Mouse (Mus musculus) embryonic facial prominence, embryonic 13.5 days (tissue): Measurements from ENCODE around the gene Srcap. TPM values are rescaled to one million over a fixed set of nuclear protein-coding genes. Genes with fewer than 3 reads are reported as not detected.
A peak's percentile ranks its signal among the peaks of the same experiment; 100 is the strongest.
"Not testable (repeated sequence)": the region's sequence is repeated elsewhere in the genome, so short reads cannot be mapped to it uniquely, and the experiment has no call there.

ENCODE experiments used
- ATAC-seq: fragments of 200-750 bp; cut with Nextera tagmentation; 2 replicates; pipeline ENCODE4 v1.8.0; 2017; ENCODE audit warnings: low read depth; ENCODE audit not compliant: insufficient number of reproducible peaks, insufficient read depth, low FRiP score, low TSS enrichment
- H3K27ac ChIP-seq: fragments of 300-500 bp; sonication (generic); 2 replicates; pipeline ENCODE4 v1.5.1; 2015; ENCODE audit warnings: moderate library complexity, mild to moderate bottlenecking, inconsistent platforms
- H3K27me3 ChIP-seq: fragments of 300-500 bp; sonication (generic); 2 replicates; pipeline ENCODE4 v1.6.1; 2015; ENCODE audit warnings: mild to moderate bottlenecking, inconsistent platforms
- H3K36me3 ChIP-seq: fragments of 300-500 bp; sonication (generic); 2 replicates; pipeline ENCODE4 v1.6.1; 2015; ENCODE audit warnings: mild to moderate bottlenecking, inconsistent platforms
- H3K4me1 ChIP-seq: fragments of 300-500 bp; sonication (generic); 2 replicates; pipeline ENCODE4 v1.6.1; 2015; ENCODE audit warnings: inconsistent platforms
- H3K4me2 ChIP-seq: fragments of 300-500 bp; sonication (generic); 2 replicates; pipeline ENCODE4 v1.6.1; 2015; ENCODE audit warnings: moderate library complexity, mild to moderate bottlenecking, inconsistent platforms
- H3K4me3 ChIP-seq: fragments of 300-500 bp; sonication (generic); 2 replicates; pipeline ENCODE4 v1.5.1; 2015; ENCODE audit warnings: mild to moderate bottlenecking, inconsistent platforms
- H3K9ac ChIP-seq: fragments of 300-500 bp; sonication (generic); 2 replicates; pipeline ENCODE4 v1.6.1; 2015; ENCODE audit warnings: mild to moderate bottlenecking, inconsistent platforms
- H3K9me3 ChIP-seq: fragments of 300-500 bp; sonication (generic); 2 replicates; pipeline ENCODE4 v1.6.1; 2016; ENCODE audit warnings: inconsistent platforms
- WGBS: fragments of 180-500 bp; shearing (Covaris S2); methylation state at CpG from one replicate; pipeline ENCODE4 v1.1.7; 2015; ENCODE audit warnings: mixed read lengths; 5-methylcytosine and 5-hydroxymethylcytosine counted together
- polyA plus RNA-seq: library from polyadenylated mRNA; unstranded; fragments of >200 nt; fragmentation: Nextera tagmentation; extraction: Ambion mirVana; gene quantifications from 2 replicates; pipeline ENCODE4 v1.2.1, GENCODE M21; 2015

Srcap gene
- polyA plus RNA-seq, 1 experiment from 2014 or later: 55.6 TPM

DNA sequence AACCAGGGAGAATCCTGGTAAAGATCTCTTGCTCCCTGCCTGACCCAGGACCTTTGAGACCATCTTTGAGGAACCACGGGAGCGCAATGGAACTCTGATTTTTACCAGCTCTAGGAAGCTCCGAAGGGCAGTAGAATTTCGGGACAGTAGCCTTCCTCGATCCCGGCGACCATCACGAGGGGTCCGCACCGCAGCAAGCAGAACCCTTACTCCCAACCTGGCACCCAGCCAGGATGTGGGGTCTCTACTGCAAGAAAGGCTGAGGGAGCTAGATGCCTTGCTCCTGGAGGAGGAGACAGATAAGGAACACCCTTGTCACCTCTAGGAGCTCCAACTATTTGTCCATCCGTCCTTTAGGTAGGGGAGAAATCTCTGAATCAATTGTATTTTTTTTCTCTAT lies 35.4 kb upstream of the Srcap start:
- peaks cover 44% of the 10 kb centered on the region for H3K36me3 ChIP-seq
- no peak for ATAC-seq
- H3K4me2 ChIP-seq: no peak overlapping the region
- peaks cover 34% of the 10 kb centered on the region for H3K4me1 ChIP-seq
- no peak overlapping the region for H3K27ac ChIP-seq
- H3K9ac ChIP-seq: no peak overlapping the region
- H3K4me3 ChIP-seq: no peak overlapping the region
- no peaks in the 10 kb centered on the region for H3K9me3 ChIP-seq
- WGBS: 93% methylated on average over 11 of the region's 11 CpGs
- no peaks in the 10 kb centered on the region for H3K27me3 ChIP-seq

GRCm38 (mm10) chr7:127476855-127477254 lies 34.9 kb upstream of the Srcap start:
- peaks cover 48% of the 10 kb centered on the region for H3K36me3 ChIP-seq
- ATAC-seq: no peak

GRCm38 (mm10) chr7:127477687-127478634 lies 33.8 kb upstream of the Srcap start:
- Histone ChIP-seq H3K27ac (peak overlapping the region; percentile 98), H3K4me1 (peaks cover 26% of the 10 kb centered on the region), H3K9me3 (no peaks in the 10 kb centered on the region), H3K4me2 (peak overlapping the region; percentile 98), H3K9ac (peak overlapping the region; percentile 98), H3K27me3 (no peaks in the 10 kb centered on the region), H3K4me3 (peak overlapping the region; percentile 99), H3K36me3 (peaks cover 58% of the 10 kb centered on the region)
- under 1% methylated on average over 50 of the region's 50 CpGs for WGBS
- ATAC-seq: peak; percentile 93

More at GRCm38 (mm10) chr7:127476855-127477254, 34.9 kb upstream of the Srcap start:
- H3K9ac ChIP-seq: peak overlapping the region; percentile 98
- H3K4me1 ChIP-seq: peaks cover 34% of the 10 kb centered on the region
- peak overlapping the region; percentile 98 for H3K4me2 ChIP-seq
- H3K9me3 ChIP-seq: no peaks in the 10 kb centered on the region
- H3K27me3 ChIP-seq: no peaks in the 10 kb centered on the region
- H3K4me3 ChIP-seq: peak overlapping the region; percentile 99
- 81% methylated on average over 4 of the region's 4 CpGs for WGBS
- peak overlapping the region; percentile 98 for H3K27ac ChIP-seq

DNA sequence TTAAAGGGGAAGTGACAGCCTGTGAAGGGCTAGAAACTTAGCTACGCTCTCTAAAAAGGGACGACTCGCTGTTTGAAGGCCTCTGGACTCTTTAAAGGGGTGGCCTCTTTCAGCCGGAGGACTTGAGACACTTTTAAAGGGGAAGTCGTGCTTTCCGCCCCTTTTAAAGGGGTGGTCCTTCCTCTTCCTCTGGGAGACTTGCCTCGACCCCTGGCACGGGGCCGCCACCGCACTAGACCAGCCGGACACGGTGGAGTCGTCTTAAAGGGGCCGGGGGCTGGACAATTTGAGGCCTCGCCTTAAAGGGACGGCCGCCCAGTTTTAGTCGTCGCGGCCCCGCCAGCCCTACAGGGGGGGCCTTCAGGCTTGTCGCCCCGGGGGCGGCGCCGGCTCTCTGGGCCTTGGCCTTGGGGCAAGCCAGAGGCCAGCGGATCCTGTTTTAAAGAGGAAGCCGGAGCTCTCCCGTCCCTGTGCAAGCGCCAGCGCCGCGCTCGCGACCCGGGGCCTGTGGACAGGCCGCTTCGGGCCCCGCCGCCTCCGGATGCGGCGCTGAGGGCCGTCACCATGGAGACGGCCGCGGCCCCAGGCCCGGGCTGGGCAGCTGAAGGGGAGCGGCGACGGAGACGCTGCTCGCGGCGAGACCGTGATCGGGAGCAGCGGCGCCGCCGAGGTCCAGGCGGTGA lies 33.0 kb upstream of the Srcap start, which contains the start of gene Fbrs:
TSS of gene Fbrs (plus strand) at position 565 of the 683 bp plus-strand sequence.
- peak; percentile 66 for ATAC-seq
- peaks cover 61% of the 10 kb centered on the region for H3K36me3 ChIP-seq
- peak within 1 kb of the TSS; percentile 98 for H3K4me2 ChIP-seq
- peaks cover 26% of the 10 kb centered on the region for H3K4me1 ChIP-seq
- H3K27me3 ChIP-seq: no peaks in the 10 kb centered on the region
- H3K9me3 ChIP-seq: no peaks in the 10 kb centered on the region
- peak within 1 kb of the TSS; percentile 98 for H3K27ac ChIP-seq
- H3K9ac ChIP-seq: peak within 1 kb of the TSS; percentile 98
- WGBS: under 1% methylated on average over 62 of the region's 62 CpGs
- H3K4me3 ChIP-seq: peak within 1 kb of the TSS; percentile 99

DNA sequence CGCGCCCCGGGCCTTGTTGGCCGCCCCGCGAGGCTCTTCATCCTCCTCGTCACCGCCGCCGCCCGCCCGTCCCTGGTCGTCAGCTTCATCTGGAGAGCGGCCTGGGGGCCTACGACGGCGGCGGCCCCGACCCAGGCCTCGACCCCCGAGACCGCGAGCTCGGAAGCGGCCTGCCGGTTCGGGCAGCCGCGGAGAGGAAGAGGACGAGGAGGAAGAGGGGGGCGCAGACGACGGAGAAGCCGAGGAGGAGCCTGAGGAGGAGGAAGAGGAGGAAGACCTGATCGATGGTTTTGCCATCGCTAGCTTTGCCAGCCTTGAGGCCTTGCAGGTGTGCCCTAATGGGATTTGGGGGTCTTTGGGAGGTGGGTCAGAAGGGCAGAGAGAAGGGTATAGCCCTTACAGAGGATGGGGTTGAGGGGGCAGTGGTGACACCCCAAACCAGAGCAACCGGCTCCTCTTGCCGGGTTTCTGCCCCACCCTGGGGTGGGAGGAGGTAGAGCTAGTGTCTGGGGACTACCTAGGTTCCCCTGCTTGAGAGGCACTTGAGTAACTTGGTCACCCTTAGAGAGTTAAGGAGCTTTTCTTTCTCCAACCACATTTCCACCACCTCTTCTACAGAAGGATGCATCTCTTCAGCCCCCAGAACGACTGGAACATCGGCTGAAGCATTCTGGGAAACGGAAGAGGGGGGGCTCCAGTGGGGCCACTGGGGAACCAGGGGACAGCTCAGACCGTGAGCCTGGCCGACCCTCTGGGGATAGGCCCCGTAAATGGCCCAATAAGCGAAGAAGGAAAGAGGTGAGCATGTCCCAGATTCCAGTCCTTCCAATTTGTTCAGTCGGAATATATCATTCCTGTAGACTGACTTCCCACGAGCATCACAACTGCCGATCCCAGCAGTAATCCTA lies 32.2 kb upstream of the Srcap start:
- 4% methylated on average over 48 of the region's 48 CpGs for WGBS
- peaks cover 61% of the 10 kb centered on the region for H3K36me3 ChIP-seq

GRCm38 (mm10) chr7:127480321-127480720 lies 31.5 kb upstream of the Srcap start:
- 55% methylated on average over 2 of the region's 2 CpGs for WGBS
- Histone ChIP-seq H3K27ac (no peak overlapping the region), H3K4me1 (peaks cover 26% of the 10 kb centered on the region), H3K27me3 (no peaks in the 10 kb centered on the region), H3K36me3 (peaks cover 61% of the 10 kb centered on the region), H3K9ac (peak overlapping the region; percentile 98), H3K4me2 (peak overlapping the region; percentile 98), H3K4me3 (peak overlapping the region; percentile 99), H3K9me3 (no peaks in the 10 kb centered on the region)
- ATAC-seq: no peak

More for the DNA sequence above, 32.2 kb upstream of the Srcap start:
- no peak for ATAC-seq
- Histone ChIP-seq H3K9me3 (no peaks in the 10 kb centered on the region), H3K27ac (peak overlapping the region; percentile 98), H3K9ac (peak overlapping the region; percentile 98), H3K4me2 (peak overlapping the region; percentile 98), H3K4me3 (peak overlapping the region; percentile 99), H3K4me1 (peaks cover 26% of the 10 kb centered on the region), H3K27me3 (no peaks in the 10 kb centered on the region)

- peaks cover 95% of the 10 kb centered on the region for H3K36me3 ChIP-seq
- H3K9me3 ChIP-seq: no peaks in the 10 kb centered on the region
- peak overlapping the region; percentile 32; the same call in 1 of the 2 replicates for H3K9ac ChIP-seq
- H3K4me1 ChIP-seq: peaks cover 9% of the 10 kb centered on the region
- H3K27ac ChIP-seq: no peak overlapping the region
- WGBS: 94% methylated on average over 5 of the region's 5 CpGs
- H3K4me2 ChIP-seq: no peak overlapping the region
- no peak overlapping the region for H3K4me3 ChIP-seq
- H3K27me3 ChIP-seq: no peaks in the 10 kb centered on the region
- ATAC-seq: no peak
Measured at GRCm38 (mm10) chr7:127485416-127485815, 26.4 kb upstream of the Srcap start.

- not testable (repeated sequence) for H3K27ac ChIP-seq, H3K4me3 ChIP-seq, H3K9ac ChIP-seq, ATAC-seq, H3K9me3 ChIP-seq, H3K27me3 ChIP-seq, H3K4me1 ChIP-seq, H3K4me2 ChIP-seq
- 82% methylated on average over 5 of the region's 5 CpGs for WGBS
- H3K36me3 ChIP-seq: peaks cover 91% of the 10 kb centered on the region
Measured at GRCm38 (mm10) chr7:127488364-127488763, 23.4 kb upstream of the Srcap start.

DNA sequence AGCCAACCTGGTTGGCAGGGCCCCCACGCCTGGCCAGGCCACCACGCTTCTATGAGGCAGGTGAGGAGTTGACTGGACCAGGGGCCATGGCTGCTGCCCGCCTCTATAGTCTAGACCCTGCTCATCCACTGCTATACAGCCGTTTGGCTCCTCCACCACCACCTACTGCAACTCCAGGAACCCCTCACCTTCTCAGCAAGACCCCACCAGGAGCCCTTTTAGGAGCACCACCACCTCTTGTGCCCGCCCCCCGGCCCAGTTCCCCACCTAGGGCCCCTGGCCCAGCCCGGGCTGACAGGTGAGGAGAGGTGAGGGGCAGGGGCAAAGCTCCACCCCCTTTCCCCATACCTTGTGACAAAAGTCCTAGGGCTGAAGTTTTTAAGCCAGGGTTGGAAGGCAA lies 21.8 kb upstream of the Srcap start:
- ATAC-seq: no peak
- Histone ChIP-seq H3K9me3 (no peaks in the 10 kb centered on the region), H3K4me2 (no peak overlapping the region), H3K36me3 (peaks cover 74% of the 10 kb centered on the region), H3K27me3 (no peaks in the 10 kb centered on the region), H3K27ac (no peak overlapping the region), H3K9ac (no peak overlapping the region), H3K4me3 (no peak overlapping the region), H3K4me1 (no peaks in the 10 kb centered on the region)
- WGBS: 92% methylated on average over 7 of the region's 7 CpGs

GRCm38 (mm10) chr7:127491846-127492245 lies 19.9 kb upstream of the Srcap start:
- 95% methylated on average over 3 of the region's 3 CpGs for WGBS
- Histone ChIP-seq H3K9me3 (no peaks in the 10 kb centered on the region), H3K4me1 (no peaks in the 10 kb centered on the region), H3K4me3 (no peak overlapping the region), H3K9ac (no peak overlapping the region), H3K36me3 (peaks cover 56% of the 10 kb centered on the region), H3K27ac (no peak overlapping the region), H3K4me2 (no peak overlapping the region), H3K27me3 (no peaks in the 10 kb centered on the region)
- ATAC-seq: no peak

- no peak overlapping the region for H3K4me2 ChIP-seq
- peaks cover 30% of the 10 kb centered on the region for H3K36me3 ChIP-seq
- H3K9ac ChIP-seq: no peak overlapping the region
- no peak overlapping the region for H3K4me3 ChIP-seq
- no peak for ATAC-seq
- H3K27ac ChIP-seq: no peak overlapping the region
- no peaks in the 10 kb centered on the region for H3K27me3 ChIP-seq
- no peaks in the 10 kb centered on the region for H3K4me1 ChIP-seq
- no peaks in the 10 kb centered on the region for H3K9me3 ChIP-seq
Measured at GRCm38 (mm10) chr7:127494648-127495047, 17.1 kb upstream of the Srcap start.
